Mouse (Mus musculus) midbrain, embryonic 13.5 days (tissue): ENCODE measurements around the gene Apon. TPM values are rescaled to one million over a fixed set of nuclear protein-coding genes. Genes with fewer than 3 reads are reported as not detected.
"Not testable (repeated sequence)": the region's sequence is repeated elsewhere in the genome, so short reads cannot be mapped to it uniquely, and the experiment has no call there.

Experiments
- ATAC-seq: fragments of 200-750 bp; cut with Nextera tagmentation; 2 replicates; pipeline ENCODE4 v1.8.0; 2017; ENCODE audit warnings: mild to moderate bottlenecking, moderate TSS enrichment, moderate library complexity
- H3K27ac ChIP-seq: fragments of 300-500 bp; sonication (generic); 2 replicates; pipeline ENCODE4 v1.5.1; 2015; ENCODE audit warnings: inconsistent platforms, mild to moderate bottlenecking, moderate library complexity
- H3K27me3 ChIP-seq: fragments of 300-500 bp; sonication (generic); 2 replicates; pipeline ENCODE4 v1.6.1; 2015; ENCODE audit warnings: mild to moderate bottlenecking, inconsistent platforms
- H3K36me3 ChIP-seq: fragments of 300-500 bp; sonication (generic); 2 replicates; pipeline ENCODE4 v1.6.1; 2015; ENCODE audit warnings: mild to moderate bottlenecking, inconsistent platforms
- H3K4me1 ChIP-seq: fragments of 300-500 bp; sonication (generic); replicated peaks from 2 replicates; pipeline ENCODE4 v1.6.1; 2015; ENCODE audit warnings: inconsistent platforms
- H3K4me2 ChIP-seq: fragments of 300-500 bp; sonication (generic); replicated peaks from 2 replicates; pipeline ENCODE4 v1.6.1; 2015; ENCODE audit warnings: moderate library complexity, mild to moderate bottlenecking, inconsistent platforms
- H3K4me3 ChIP-seq: fragments of 300-500 bp; sonication (generic); replicated peaks from 2 replicates; pipeline ENCODE4 v1.5.1; 2015; ENCODE audit warnings: mild to moderate bottlenecking, inconsistent platforms
- H3K9ac ChIP-seq: fragments of 300-500 bp; sonication (generic); replicated peaks from 2 replicates; pipeline ENCODE4 v1.6.1; 2015; ENCODE audit warnings: mild to moderate bottlenecking, inconsistent platforms
- H3K9me3 ChIP-seq: fragments of 300-500 bp; sonication (generic); 2 replicates; pipeline ENCODE4 v1.6.1; 2016; ENCODE audit warnings: mild to moderate bottlenecking, inconsistent platforms
- WGBS: fragments of 180-500 bp; shearing (Covaris S2); methylation state at CpG from one replicate; pipeline ENCODE4 v1.1.7; 2015; 5-methylcytosine and 5-hydroxymethylcytosine counted together
- polyA plus RNA-seq: library from polyadenylated mRNA; unstranded; fragments of >200 nt; fragmentation: Nextera tagmentation; extraction: Ambion mirVana; gene quantifications from 2 replicates; pipeline ENCODE4 v1.2.1, GENCODE M21; 2015

The Apon gene
- 0.15 and 0.23 TPM in 2 replicates for polyA plus RNA-seq

DNA sequence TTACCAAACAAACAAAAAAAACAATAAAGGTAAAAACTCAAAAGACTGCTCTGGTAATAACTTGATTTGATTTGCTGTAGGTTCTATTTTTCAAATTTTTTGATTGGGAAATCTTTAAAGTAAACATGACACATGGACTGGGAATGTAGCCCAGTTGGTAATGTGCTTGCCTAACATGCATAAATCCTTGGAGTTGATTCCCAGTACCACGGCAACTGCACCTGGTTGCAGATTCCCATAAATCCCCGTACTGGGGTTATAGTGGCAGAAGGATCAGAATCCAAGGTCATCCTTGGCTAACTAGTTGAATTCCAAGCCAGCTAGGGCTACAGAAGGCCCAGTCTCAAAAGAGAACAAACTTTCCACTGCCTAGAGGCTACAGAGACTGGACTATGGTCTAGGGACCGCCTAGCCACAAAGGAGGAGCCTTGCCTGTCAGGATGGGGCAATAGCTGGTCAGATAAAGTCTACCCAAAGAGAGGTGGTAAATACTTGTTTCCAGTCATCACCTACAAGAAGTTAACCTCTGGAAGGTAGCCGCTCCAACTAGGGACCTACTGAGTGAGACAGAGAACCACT is at the start of gene Apon:
Apon (plus strand) TSS at position 420 of the 579 bp plus-strand sequence.
- H3K36me3 ChIP-seq, result peaks cover 40% of the 10 kb centered on the region
- H3K4me2 ChIP-seq, result no peak within 1 kb of the TSS
- no peak within 1 kb of the TSS for H3K27ac ChIP-seq
- no peak within 1 kb of the TSS for H3K4me3 ChIP-seq
- ATAC-seq, result no peak
- no peaks in the 10 kb centered on the region for H3K27me3 ChIP-seq
- 88% methylated on average over 4 of the region's 4 CpGs for WGBS
- H3K9me3 ChIP-seq, result no peaks in the 10 kb centered on the region
- no peaks in the 10 kb centered on the region for H3K4me1 ChIP-seq
- H3K9ac ChIP-seq, result no peak within 1 kb of the TSS

DNA sequence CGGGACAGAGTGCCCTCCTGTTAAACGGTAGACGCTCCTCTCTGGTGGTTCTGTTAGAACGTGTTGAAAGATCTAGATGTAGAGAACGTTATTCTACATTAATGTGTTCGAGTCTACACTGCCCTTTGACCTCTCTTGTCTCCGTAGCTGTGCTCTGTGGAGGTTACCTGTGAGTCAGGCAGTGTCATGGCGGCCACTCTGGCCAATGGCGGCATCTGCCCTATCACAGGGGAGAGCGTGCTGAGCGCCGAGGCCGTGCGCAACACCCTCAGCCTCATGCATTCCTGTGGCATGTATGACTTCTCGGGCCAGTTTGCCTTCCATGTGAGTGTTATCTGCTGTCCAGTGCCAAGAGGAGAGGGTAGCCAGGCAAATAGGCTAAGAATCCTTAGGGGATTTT is 49.0 kb upstream of the Apon start:
- 94% methylated on average over 15 of the region's 15 CpGs for WGBS
- H3K9me3 ChIP-seq, result no peaks in the 10 kb centered on the region
- H3K36me3 ChIP-seq, result no peaks in the 10 kb centered on the region; the same call in 1 of the 2 replicates
- H3K4me1 ChIP-seq, result peaks cover under 1% of the 10 kb centered on the region; the same call in 1 of the 2 replicates
- H3K27ac ChIP-seq, result no peak overlapping the region
- no peak overlapping the region for H3K4me2 ChIP-seq
- H3K9ac ChIP-seq, result no peak overlapping the region
- H3K4me3 ChIP-seq, result no peak overlapping the region
- H3K27me3 ChIP-seq, result no peaks in the 10 kb centered on the region
- ATAC-seq, result no peak

DNA sequence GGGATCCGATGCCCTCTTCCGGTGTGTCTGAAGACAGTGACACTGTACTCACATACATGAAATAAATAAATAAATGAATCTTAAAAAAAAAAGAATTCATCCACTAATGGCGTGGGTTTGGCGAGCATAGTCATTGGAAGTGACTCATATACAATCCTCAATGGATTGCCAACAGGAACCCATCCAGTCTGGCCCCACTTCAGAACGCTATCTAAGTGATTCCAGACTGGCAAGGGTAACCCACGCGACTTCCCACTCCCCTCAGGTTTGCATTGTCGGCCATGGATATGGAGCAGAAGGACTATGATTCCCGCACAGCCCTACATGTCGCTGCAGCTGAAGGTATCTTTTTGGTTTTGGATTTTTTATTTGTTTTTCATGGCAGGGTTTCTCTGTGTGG is 45.6 kb upstream of the Apon start:
- no peak overlapping the region for H3K9ac ChIP-seq
- no peaks in the 10 kb centered on the region; the same call in 1 of the 2 replicates for H3K36me3 ChIP-seq
- no peaks in the 10 kb centered on the region for H3K9me3 ChIP-seq
- peaks cover 21% of the 10 kb centered on the region for H3K4me1 ChIP-seq
- H3K4me2 ChIP-seq, result no peak overlapping the region
- ATAC-seq, result no peak
- no peaks in the 10 kb centered on the region for H3K27me3 ChIP-seq
- H3K27ac ChIP-seq, result no peak overlapping the region
- WGBS, result 92% methylated on average over 10 of the region's 10 CpGs
- H3K4me3 ChIP-seq, result no peak overlapping the region

DNA sequence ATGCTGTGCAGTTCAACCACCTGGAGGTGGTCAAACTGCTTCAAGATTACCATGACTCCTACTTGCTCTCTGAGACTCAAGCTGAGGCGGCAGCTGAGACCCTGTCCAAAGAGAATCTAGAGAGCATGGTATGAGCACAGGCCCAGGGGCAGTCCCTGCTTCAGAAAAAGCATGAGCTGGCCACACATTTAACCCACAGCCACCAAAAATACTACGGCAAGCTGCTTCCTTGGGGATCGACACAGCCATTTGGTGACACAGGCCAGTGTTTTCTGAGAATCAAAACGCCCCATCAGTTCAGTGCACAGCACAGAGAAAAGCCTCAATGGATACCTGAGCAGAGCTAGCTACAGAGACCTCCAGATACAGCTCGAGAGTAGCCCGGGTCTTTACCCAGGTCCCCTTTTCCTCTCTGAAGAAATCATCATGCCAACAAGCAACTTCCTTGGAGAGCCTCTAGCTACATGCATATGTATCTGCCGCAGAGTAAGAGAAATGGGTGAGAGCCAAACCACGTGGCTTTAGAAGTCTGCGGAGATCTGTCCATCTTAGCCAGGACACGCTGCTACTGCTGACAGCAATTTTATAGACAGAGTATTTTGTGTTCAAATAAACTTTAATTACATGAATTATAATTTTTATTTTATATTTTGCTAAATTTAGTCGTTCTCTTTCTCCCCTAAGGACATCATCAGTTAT is 44.4 kb upstream of the Apon start:
- Histone ChIP-seq H3K4me2 (no peak overlapping the region), H3K9me3 (no peaks in the 10 kb centered on the region), H3K4me1 (peaks cover 21% of the 10 kb centered on the region), H3K4me3 (no peak overlapping the region), H3K9ac (no peak overlapping the region), H3K36me3 (no peaks in the 10 kb centered on the region; the same call in 1 of the 2 replicates), H3K27me3 (peaks cover 5% of the 10 kb centered on the region), H3K27ac (no peak overlapping the region)
- WGBS, result 92% methylated on average over 11 of the region's 11 CpGs
- ATAC-seq, result no peak

DNA sequence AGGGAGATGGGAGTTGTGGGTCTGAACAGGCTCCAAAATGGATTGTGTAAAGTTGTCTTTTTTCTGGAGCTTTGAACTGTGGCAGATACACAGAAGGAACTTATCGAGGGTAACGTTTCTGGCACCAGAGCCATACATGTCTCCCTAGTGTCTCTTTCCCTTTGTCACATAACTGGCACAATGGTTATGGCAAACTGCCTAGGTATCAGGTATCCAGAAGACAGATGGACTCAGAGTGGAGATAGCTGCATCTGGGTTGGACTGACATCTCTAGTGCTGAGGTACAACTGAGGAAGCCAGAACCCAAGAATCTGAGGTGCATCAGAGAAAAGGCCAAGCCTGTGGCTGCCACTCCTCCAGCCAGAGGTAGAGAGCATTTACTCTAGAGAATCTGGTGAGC is 43.8 kb upstream of the Apon start:
- ATAC-seq, result no peak
- no peak overlapping the region for H3K9ac ChIP-seq
- peaks cover 21% of the 10 kb centered on the region for H3K4me1 ChIP-seq
- WGBS, result 90% methylated on average over 2 of the region's 2 CpGs
- H3K27me3 ChIP-seq, result peaks cover 5% of the 10 kb centered on the region
- peak overlapping the region; percentile 51; the same call in 1 of the 2 replicates for H3K4me3 ChIP-seq
- H3K36me3 ChIP-seq, result no peaks in the 10 kb centered on the region; the same call in 1 of the 2 replicates
- H3K9me3 ChIP-seq, result no peaks in the 10 kb centered on the region
- H3K4me2 ChIP-seq, result peak overlapping the region; percentile 82
- H3K27ac ChIP-seq, result no peak overlapping the region

DNA sequence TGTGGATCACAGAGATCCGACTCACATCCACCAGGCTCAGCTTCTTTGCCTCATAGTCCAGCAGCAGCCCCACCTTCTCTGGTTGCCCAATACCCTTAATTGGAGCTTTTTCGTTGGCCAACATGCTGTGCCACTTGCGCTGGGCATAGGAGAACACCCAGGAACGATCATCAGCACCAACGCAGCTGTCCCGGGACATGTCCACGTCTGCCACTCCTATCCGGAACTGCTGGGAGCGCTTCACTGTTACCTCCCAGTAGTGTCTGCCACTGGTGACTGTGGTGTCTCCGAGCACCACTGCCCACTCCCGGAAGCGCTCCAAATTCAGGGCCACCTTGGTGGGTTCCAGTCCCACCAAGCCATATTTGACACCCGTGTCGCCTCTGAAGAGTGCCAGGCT is 42.9 kb upstream of the Apon start:
- WGBS, result 27% methylated on average over 14 of the region's 14 CpGs
- peak; percentile 12; the same call in 1 of the 2 replicates for ATAC-seq
- Histone ChIP-seq H3K4me2 (peak overlapping the region; percentile 82), H3K36me3 (no peaks in the 10 kb centered on the region; the same call in 1 of the 2 replicates), H3K27ac (no peak overlapping the region), H3K27me3 (peaks cover 5% of the 10 kb centered on the region), H3K4me3 (peak overlapping the region; percentile 51), H3K9me3 (no peaks in the 10 kb centered on the region), H3K4me1 (peaks cover 21% of the 10 kb centered on the region), H3K9ac (peak overlapping the region; percentile 64)

DNA sequence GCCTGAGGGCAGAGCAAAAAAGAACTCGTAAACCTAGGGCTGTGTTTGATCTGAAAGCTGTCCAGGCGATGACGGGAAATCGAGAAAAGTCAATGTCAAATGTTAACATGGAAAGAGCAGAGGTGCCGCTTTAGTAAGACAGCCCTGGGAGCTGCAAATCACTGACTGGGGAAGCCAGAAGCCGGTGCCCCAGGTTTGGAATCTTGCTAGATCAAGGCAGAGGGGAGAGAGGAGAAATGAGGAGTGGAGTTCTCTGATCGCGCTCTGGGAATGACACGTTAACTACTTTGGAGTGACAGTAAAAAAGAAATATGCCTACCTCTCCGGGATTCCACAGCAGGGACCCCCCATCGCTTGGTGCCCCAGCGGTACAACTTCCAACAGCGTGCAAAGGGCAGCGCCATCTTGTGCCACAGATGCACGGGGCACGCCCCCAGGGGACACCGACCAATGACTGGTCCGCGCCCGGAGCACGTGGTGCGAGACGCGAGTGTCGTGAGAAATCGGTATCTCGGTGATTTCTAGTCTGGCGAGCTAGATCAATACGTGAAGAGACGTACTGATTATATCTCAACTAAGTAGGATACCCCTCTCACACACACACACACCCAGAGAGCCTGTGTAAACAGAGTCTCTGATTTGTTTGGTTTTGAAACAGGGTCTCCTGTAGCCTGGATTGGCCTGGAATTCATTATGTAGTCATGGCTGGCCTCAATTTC is 42.3 kb upstream of the Apon start, which contains the start of gene Spryd4:
Spryd4 (minus strand) TSS at position 418 of the 719 bp plus-strand sequence.
- Histone ChIP-seq H3K36me3 (no peaks in the 10 kb centered on the region; the same call in 1 of the 2 replicates), H3K27ac (no peak within 1 kb of the TSS), H3K9me3 (no peaks in the 10 kb centered on the region), H3K4me1 (peaks cover 21% of the 10 kb centered on the region), H3K27me3 (peaks cover 5% of the 10 kb centered on the region), H3K4me3 (peak within 1 kb of the TSS; percentile 51), H3K9ac (peak within 1 kb of the TSS; percentile 64), H3K4me2 (peak within 1 kb of the TSS; percentile 82)
- WGBS, result under 1% methylated on average over 30 of the region's 30 CpGs
- peak; percentile 94 for ATAC-seq

DNA sequence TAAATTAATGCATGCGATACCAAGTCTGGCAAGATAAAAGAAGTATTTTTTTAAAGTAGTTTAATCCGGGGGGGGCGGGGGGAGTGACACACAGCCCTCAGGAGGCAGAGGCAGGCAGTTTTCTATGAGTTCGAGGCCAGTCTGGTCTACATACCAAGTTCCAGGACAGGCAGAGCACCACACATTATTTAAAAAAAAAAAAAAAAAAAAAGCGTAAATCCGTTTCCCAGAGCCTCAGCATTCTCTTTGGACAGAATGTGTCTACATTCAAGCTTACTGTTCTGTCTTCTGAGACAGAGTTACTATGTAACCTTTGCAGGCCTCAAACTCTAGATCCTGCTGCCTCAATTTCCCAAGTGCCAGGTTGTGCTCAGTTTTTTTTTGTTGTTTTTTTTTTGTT is 41.7 kb upstream of the Apon start:
- H3K27ac ChIP-seq, result no peak overlapping the region
- whole genome bisulfite sequencing, result 43% methylated on average over 6 of the region's 6 CpGs
- H3K4me2 ChIP-seq, result peak overlapping the region; percentile 82
- H3K36me3 ChIP-seq, result no peaks in the 10 kb centered on the region
- H3K9ac ChIP-seq, result peak overlapping the region; percentile 64
- peaks cover 21% of the 10 kb centered on the region for H3K4me1 ChIP-seq
- H3K4me3 ChIP-seq, result peak overlapping the region; percentile 51
- H3K27me3 ChIP-seq, result peaks cover 5% of the 10 kb centered on the region
- no peaks in the 10 kb centered on the region for H3K9me3 ChIP-seq
- ATAC-seq, result 0 out of 2 replicates have a peak, but pooled peaks have one; percentile 5

DNA sequence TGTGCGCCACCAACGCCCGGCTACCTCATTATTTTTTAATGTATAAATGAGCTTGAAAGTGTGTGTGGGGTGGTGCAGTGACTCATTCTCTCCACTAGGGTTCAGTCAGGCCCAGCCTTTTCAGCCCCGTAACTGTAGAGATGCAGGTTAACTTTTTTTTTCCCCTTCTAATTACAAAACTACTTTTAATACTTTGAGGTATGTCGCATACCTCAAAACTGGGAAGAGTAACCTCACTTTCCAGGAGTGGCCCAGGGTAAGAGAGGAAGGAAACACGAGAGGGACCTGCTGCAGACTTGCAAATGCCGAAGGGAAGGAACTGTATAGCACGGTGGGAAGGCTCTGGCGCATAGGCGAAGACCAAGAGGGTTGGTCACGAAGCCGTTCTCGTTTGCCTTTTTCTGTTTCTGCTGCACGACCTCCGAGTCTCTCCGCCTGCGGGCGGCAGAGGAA is 41.0 kb upstream of the Apon start:
- Histone ChIP-seq H3K4me2 (peak overlapping the region; percentile 52), H3K4me1 (peaks cover 21% of the 10 kb centered on the region), H3K27me3 (peaks cover 5% of the 10 kb centered on the region), H3K36me3 (no peaks in the 10 kb centered on the region), H3K9me3 (no peaks in the 10 kb centered on the region), H3K4me3 (peak overlapping the region; percentile 19), H3K27ac (no peak overlapping the region), H3K9ac (0 out of 2 replicates have a peak overlapping the region, but pooled peaks have one; percentile 23)
- 1% methylated on average over 18 of the region's 18 CpGs for WGBS
- peak; percentile 22; the same call in 1 of the 2 replicates for ATAC-seq

DNA sequence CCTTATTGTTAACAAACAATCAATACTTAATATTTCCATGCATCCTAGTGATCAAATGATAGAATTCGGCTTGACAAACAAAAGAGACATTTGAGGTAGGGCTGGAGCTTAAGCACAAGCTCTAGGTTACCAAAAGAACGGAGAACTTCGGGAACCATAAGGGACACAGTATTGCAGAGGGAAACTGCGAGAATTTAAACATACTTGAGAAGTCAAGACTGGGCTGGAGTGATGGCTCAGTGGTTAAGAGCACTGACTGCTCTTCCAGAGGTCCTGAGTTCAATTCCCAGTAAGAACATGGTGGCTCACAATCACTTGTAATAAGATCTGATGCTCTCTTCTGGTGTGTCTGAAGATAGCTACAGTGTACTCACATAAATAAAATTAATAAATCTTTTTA is 39.8 kb upstream of the Apon start:
- H3K27ac ChIP-seq, H3K4me3 ChIP-seq, H3K4me2 ChIP-seq, ATAC-seq, H3K9me3 ChIP-seq, H3K36me3 ChIP-seq, H3K9ac ChIP-seq, H3K27me3 ChIP-seq: not testable (repeated sequence)
- H3K4me1 ChIP-seq, result peaks cover 21% of the 10 kb centered on the region
- 91% methylated on average over 4 of the region's 4 CpGs for WGBS

DNA sequence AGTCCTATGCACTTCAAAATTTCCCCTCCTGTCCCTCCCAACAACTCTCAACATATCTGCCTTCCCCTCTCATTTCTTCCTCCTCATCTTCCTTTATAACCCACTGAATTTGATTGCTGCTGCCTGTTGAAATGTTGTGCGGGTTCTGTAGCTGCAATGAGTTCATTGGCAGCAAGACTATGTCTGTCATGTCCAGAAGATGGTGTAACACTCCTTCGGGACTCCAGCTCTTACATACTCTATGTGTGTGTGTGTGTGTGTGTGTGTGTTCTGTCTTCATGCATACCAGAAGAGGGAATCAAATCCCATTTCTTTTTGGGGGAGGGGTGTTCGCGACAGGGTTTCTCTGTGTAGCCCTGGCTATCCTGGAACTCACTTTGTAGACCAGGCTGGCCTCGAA is 38.9 kb upstream of the Apon start:
- no peaks in the 10 kb centered on the region for H3K9me3 ChIP-seq
- H3K27me3 ChIP-seq, result peaks cover 5% of the 10 kb centered on the region
- no peak for ATAC-seq
- H3K36me3 ChIP-seq, result no peaks in the 10 kb centered on the region
- H3K4me3 ChIP-seq, result no peak overlapping the region
- no peak overlapping the region for H3K4me2 ChIP-seq
- peaks cover 20% of the 10 kb centered on the region for H3K4me1 ChIP-seq
- no peak overlapping the region for H3K27ac ChIP-seq
- 91% methylated on average over 5 of the region's 5 CpGs for WGBS
- no peak overlapping the region for H3K9ac ChIP-seq
